Mouse (Mus musculus): ENCODE results near the gene Scfd2.

Scfd2 gene

DNA sequence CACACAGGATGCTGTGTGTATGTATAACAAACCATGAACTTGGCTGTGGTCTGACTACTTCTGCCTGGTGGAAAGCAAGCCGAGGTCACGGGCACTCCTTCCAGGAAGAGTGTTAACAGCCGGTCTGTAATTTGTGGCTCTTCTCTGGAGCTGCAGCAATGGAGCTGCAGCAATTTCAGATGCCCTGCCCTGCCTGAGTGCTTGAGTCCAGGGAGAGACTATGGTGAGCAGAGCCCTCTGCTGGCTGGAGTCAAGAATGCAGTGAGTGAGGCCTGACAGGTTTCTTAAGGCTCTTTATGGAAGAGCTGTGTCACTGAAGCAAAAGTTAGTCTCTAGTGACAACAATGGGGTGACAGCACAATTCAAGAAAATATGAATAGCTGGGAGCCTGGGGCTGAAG lies 253.8 kb downstream of the Scfd2 start:
- peak; percentile 86 to 96 for DNase-seq (ENCODE audit: low spot score in 2 of 2)

DNA sequence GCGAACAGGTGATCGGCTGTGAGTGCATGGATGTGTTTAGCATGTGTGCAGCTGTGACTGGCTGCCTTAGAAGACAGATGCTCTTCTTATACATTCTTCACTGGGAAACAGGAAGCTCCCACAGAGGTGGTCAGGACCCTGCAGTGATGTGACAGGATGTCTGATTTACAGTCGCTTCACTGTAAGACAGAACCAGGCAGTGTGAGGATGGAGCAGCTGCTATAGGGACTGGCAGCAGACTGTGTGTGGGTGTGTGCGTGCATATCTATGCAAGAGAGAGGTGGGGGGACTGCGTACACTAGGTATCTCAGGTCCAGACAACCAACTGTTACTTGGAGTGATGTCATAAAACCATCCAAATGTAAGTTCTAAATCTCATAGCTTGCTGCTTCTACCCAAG lies 254.3 kb downstream of the Scfd2 start:
- peak in 1 of 2 experiments; percentile 71 for DNase-seq (ENCODE audit: low spot score in 2 of 2)

DNA sequence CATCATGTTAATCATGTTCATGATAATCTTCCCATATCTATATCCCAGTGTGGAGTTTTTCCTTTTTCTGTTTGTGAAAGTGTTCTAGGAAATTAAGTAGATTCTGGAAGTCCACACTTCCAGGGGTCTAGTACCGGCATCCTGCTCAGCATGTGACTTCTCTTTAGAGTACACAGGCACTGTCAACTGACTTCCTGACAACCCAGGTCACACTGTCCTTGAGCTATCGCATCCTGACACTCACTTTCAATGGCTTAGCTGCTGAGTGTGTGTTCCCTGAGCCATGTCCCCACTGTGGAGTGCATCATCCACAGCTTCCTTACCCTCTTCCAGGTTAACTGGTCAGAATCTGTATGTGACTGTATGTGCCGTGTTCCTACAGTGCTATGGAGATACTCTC lies 258.2 kb downstream of the Scfd2 start:
- no peak for DNase-seq (ENCODE audit: low spot score in 2 of 2)

DNA sequence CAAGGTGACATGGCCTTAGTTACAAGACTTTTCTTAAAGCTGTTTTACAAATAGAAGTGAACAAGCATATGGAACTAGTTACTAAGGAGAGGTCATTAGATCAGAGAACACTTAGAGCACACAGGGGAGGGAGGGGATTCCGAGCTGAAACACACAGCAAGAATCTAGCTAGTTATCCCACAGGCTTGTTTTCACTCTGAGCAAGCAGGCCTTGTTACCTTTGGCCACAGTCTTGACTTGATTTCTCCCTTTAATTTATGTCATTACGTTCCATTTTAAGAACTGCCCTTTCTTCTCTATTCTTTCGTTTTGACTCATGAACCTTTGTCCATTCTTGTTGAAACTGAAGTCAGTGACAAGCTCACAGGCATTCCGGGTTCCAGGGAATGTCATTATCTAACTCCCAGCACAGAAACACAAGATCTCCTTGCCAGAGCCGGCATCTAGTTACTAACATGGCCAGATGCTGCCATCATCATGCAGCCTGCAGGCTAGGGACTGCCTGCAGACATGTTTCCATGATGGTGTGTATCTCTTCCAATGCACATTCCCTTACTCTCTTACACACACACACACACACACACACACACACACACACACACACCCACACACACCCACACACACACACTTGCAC lies 263.7 kb downstream of the Scfd2 start:
- no peak for DNase-seq (ENCODE audit: low spot score in 2 of 2)

DNA sequence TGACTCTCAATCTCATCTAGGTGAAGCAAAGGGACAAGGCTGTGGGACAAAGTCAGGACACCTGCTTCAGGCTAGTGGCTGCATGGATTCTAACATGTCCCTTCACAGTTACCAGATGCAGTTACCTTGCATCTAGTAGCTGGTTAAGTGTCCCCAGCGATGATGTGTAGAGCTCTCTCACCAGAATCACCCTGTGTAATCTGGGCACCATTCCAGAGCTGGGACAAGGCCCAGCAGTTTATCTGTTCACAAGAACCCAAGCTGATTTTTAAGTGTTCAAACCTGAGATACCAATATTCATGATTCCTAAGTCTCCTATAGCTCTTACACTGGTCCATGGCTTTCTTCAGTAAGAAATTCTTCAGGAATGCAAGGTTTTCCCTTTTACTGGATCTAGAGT lies 264.4 kb downstream of the Scfd2 start:
- DNase-seq (ENCODE audit: low spot score in 2 of 2) = no peak

DNA sequence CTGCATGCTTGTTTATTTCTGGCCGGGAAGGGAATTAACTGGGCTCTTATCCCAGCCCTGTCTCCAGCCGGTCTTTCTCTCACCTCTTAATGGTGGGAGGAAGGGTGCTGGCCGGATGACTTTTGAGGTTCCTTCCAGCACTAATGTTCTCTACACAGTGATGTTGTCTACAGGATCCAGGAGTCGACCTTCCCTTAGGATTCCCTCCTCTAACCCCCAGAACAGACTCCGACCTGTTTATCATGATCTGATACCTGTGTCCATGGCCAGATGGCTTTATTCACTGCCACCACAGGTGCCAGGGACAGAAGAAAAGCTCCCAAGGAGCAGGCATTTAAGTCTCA lies 265.1 kb downstream of the Scfd2 start:
- no peak for DNase-seq (ENCODE audit: low spot score in 2 of 2)

DNA sequence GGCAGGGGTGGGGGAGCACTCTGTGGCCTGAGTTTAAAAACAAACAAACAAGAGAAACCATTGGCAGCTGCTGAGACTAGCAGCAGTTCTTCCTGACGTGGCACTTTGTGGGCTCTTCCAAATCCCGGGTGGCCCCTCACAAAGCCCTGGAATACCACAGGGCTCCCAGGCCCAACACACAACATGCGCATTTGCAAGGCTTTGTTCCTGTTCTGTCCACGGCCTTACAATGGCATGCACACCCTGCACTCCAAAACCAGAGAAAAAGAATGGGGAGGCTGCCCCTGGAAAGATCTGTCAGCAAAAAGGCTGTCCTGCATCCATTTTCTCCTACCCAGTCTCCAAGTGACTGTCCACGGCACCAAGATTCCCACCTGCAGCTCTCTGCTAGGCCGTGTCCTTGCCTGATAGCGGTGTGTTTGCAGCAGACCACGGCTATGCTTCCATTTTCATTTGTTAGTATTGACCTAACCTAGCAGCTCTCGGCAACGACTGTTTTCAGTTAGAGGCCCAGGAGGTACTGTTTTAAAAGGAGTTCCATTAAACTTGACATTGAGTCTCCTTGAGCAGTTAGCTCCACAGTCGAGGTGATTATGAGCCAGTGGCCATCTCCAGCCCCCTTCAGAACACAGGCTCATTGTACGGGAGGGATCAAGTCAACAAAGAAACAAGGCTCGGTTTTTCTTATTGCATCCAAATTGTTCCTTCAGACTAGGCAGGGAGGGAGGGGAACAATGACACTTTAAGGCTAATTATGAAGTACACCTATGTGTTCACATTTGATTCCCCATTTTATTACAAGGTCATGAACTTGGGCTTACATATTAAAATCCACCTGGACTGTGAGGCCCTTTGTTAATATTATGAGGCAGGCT lies 265.7 kb downstream of the Scfd2 start:
- DNase-seq (ENCODE audit: low spot score in 2 of 2) = no peak

DNA sequence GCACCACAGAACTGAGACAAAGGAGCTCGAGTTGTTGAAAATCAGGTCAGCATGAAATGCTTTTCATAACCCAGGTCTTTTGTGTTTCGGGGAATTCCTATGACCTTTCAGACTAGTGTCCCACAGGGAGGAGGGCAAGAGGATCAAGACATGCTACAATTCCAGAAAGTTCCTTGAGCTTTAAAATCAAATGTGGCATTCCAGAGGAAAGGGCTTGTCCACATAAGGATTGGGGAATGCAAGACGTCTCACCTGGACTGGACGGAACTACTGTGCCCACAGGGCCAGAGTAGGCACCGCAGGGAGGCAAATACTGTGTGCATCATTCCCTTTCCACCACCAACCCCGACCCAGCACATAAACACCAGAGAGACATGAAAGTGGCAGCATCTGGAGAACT lies 266.4 kb downstream of the Scfd2 start:
- no peak for DNase-seq (ENCODE audit: low spot score in 2 of 2)

DNA sequence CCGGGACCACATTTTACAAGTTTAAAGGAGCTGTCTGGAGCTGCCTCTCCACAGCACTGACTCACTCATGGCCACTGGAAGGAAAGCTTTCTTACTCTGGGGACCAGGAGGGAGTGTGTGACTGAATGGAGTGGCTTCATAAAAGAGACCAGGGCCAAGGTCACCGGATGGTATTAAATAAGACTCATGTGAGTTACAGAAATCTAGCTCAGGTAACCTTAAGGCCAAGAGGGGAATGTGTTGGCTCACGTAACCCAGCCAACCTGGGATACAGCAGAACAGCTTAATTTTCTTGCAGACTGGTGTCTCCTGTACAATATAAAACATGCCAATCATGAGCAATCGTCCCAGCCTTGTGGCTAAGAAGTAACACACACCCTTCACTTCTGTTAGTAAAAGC lies 267.0 kb downstream of the Scfd2 start:
- DNase-seq (ENCODE audit: low spot score in 2 of 2) = no peak

DNA sequence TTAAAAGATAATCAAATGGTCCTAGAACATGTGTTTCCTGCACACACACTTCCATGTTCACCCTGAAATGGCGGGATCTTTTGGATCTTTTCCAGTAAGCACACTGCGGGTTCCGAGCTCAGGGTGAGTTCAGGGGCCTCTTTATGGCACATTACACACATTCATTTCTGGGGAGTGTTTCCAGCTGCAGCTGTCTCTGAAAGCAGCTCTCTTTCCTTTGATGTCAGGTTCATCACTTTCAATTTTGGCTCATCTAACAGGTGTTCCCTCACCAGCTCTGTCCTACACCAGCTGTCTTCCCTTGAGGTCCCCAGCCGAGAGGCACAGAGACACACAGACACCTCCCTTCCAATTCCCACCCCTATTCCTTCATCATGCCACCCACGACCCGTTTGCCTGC lies 270.5 kb downstream of the Scfd2 start:
- no peak for DNase-seq (ENCODE audit: low spot score in 2 of 2)

DNA sequence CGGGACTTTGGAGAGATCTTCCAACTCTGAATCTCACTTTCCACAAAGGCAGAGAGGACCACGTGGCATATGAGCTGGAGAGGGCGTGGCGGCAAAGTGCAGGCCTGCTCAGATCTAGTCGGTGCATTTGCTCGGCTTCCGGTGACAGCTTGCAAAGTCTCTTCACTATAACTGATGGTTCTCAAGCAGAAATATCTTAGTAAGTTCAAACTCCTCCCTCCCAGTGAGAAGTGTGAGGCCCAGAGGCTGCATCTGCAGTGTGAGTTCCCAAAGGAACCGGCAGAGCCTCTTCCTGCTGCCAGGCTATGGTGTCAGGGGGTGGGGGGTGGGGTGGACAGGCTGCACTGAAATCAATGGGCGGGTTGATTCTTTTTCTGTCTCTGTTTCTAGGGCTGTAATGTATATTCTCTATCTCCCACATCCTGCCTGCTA lies 271.2 kb downstream of the Scfd2 start:
- peak in 1 of 2 experiments; percentile 67 for DNase-seq (ENCODE audit: low spot score in 2 of 2)

DNA sequence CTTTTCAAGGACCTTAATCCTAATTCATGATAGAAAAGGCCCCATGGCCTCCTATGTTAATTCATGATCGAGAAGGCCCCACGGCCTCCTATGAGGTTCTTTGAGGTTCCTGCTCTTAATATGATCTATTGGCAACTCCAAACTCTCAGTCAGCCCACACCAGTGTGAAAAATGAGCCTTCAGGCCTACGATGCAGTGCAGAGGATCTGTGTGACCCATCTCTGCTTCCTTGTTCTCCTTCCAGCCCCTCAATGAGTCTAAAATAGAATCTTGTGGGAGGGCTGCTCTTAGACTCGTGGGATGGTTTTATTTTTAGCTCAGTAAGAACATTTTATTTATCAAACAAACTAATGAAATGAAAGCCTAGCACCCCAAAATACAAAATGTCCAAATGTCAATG lies 274.9 kb downstream of the Scfd2 start:
- DNase-seq (ENCODE audit: low spot score in 2 of 2) = no peak

DNA sequence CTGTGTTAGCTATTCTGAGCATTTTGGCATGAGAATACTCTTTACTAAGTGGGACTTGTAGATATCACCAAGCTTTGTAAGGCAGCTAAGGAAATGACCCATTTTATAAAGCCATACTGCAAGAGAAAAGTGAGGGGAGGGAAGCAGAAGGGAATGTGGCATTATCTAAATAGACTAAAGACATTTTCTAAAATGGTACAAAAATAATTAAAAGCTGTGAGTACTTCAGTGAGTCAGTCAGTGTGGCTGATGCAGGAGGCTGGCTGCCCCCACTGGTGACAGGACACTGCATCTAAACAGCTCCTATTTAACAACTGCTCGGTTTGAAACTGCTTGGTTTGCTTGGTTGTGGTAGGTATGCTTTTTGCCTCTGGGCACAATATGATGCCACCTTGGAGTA lies 276.6 kb downstream of the Scfd2 start:
- DNase-seq (ENCODE audit: low spot score in 2 of 2) = peak in 1 of 2 experiments; percentile 62

DNA sequence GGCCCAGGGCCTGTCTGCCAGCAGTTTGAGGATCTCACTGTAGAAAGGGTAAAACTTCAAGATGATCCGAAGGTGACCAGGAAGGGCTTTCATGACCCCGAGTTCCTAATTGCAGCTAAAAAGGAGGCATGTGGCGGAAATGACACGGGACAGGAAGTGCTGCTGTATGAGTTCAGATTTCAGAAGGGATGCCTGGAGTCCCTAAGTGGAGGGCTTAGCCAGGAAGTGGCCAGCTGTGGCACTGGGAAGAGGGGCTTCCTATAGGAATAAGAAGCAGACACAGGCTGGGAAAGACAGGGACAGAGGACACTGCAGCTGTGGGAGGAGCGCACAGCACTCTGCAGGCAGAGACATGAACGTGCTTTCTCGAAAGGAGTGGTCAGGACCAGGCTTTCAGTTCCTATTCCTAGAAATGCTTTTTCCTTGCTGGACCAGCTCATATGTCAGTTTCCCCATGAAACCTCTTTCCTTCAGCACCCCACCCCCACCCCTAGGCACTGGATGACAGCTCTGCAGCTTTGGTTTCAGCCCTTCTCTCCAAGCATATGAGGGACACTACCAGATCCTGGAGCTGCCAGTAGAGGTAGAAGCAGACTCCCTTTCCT lies 277.7 kb downstream of the Scfd2 start:
- DNase-seq (ENCODE audit: low spot score in 2 of 2) = no peak

DNA sequence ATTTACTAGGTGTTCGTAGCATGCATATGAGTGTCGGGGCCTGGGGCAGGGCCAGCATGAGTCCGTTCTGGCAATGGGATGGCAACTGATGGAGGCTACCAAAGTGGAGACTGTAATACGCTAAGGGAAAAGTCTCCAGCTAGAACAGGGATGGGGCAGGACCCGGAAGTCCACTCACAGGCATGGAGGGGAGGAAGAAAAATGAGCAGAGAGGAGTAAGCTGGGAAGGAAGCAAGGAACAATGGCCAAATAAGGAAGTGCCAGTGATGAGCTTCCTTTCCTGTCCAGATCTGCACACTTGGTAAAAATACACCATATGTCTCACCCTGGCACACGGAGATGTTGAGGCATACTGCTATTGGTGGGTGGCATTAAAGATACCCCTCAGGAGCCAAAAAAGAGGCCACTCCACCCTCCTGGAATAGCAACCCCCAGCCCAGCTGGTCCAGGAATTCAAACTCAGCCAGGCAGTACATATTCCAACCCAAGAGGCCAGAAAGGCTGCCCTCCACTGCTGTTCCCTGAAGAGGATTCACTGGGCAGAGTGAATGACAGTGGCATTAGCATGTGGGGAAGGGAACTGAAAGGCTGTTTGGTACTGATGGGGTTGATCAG lies 278.8 kb downstream of the Scfd2 start:
- DNase-seq (ENCODE audit: low spot score in 2 of 2) = peak; percentile 68 to 83

DNA sequence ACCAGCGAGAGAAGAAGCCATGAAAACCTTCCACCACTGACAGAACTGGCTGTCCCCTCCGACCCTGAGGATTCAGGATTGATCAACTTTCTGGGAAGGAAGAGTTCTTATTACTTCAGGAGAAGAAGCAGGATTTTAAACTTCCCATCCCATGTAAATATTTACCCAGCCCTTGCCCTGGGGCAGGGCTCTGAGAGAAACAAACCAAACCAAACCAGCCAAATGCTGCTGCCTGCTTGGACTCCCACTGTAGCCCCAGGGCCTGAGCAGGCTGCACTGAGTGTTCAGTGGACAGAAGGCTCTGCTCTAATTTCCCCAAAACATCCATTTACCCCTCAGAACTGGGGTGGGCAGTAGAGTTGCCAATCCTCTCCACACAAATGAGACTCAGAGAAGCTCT lies 280.6 kb downstream of the Scfd2 start:
- no peak for DNase-seq (ENCODE audit: low spot score in 2 of 2)

DNA sequence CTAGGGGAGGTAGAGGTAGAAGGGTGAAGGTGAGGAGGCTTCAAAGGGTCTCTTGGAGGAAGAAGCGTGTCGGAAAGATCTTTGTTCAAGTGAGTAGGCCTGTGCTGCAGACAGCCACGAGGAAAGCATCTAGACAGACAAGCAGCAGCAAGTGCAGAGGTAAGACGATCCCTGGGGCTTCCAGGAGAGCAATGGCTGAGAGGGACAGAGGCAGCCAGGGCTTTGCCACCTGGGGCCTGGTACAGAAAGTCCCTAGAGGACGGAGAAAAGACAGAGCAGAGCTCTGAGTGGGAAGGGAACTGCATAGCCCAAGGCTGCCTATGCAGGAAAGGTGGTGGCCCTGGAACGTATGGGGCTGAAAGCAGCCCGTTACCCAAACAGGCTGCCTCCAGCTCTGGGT lies 281.3 kb downstream of the Scfd2 start:
- no peak for DNase-seq (ENCODE audit: low spot score in 2 of 2)

DNA sequence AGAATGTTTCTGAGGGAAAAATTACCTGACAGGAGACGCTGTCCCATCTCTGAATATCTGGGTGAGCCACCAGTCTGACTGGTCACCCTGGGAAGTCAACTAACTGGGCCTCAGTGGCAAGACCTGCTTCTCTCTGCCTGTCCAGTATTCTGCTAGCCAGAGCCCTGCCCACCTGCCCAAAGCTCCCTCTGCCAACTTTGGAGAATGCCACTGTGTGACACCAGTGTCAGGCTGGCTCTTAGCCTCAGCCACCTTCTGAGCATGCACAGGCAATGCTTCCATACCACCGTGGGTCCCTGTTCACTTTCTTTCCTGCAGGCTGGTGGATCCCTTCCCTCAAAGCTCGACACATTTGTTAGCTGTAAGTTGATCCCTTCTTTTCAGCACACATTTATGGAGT lies 281.8 kb downstream of the Scfd2 start:
- no peak for DNase-seq (ENCODE audit: low spot score in 2 of 2)

DNA sequence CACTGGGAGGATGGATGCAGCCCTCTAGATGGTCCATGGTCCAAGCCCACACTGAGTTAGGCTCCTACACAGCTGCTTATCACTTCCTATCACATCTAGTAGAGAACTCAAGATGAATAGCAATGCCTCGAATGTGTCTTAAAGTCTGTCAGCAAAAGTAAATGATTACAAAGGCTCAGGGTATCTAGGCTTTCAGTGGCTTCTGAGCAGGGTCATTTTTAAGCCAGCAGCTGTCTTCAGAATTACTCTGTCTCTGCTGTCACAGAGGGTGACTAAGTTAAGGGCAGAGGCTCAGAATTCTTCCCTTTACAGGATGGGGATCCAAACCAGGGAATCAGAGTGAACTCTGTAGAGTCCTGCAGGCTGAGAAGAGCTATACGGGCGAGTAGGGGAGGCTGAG lies 284.6 kb downstream of the Scfd2 start:
- no peak for DNase-seq (ENCODE audit: low spot score in 2 of 2)

DNA sequence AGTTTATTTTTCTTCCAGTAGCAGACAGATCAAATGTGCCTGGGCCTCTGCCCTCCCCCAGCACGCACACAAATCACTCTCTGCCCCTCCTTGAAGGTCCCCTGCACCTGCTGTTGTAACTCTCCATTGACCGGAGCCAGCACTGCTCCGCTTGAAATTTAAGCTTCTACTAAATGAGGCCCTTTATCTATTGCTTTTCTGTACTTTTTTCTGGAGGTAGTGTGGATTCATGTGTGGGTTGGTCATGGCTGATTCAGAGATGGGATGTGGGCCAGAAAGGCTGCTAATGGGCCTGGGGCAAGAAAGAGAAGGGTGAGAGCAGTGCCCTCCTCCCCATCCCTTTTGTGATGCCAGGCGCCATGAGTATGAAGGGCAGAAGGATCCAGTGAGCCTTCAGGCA lies 285.1 kb downstream of the Scfd2 start:
- no peak for DNase-seq (ENCODE audit: low spot score in 2 of 2)

DNA sequence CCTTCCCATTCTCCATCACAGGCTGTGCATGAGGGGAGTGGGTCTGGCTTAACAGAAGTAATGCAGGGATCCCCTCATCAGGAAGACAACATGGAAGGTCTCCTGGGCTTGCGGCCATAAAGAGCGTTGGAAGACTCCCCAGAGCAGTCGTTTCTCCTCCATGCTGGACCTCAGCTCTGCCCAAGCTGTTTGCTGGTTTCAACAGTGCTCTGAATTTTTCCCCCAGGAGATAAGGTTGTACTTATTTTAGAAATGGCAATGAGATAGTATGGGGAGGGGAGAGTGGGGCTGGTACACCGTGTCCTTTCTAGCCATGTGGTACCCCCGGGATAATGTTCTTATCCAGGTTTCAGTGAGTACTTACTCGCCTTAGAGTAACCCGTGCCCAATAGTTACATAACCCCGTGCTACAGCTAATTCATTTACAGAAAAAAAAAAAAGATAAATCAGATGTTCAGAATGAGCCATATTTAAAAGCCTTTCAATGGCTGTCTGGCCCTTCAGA lies 285.9 kb downstream of the Scfd2 start:
- DNase-seq (ENCODE audit: low spot score in 2 of 2) = no peak

DNA sequence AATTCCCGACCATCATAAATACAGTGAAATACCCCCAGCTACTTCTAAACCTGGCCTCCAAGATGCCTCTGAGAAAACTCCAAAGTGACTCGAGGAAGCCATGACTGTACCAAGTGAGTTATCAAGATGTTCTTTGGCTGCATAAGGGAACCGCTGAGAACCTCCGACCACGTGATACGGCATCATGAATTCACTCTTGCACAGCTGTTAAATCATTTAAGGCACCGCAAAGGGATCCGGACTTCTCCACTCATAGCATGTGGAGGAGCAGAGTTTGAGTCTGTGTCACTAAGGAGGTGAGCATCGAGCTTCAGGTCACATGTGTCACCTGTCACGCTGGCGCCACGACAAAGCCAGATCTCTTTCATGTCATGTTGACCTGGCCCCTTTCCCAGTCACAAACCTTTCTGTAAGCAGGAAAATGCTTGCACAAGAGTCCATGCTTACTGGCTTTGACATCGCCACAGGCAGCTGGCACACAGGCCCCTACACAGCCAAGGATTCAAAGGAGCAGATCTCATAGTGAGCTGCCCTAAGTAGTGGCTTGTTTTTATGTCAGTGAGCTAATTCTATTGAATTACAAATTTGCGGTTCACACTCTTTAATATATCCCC lies 287.0 kb downstream of the Scfd2 start:
- no peak for DNase-seq (ENCODE audit: low spot score in 2 of 2)
